Mouse (Mus musculus) embryonic facial prominence, embryonic 13.5 days (tissue): ENCODE results near the gene Ifrd1. TPM values are rescaled to one million over a fixed set of nuclear protein-coding genes. Genes with fewer than 3 reads are reported as not detected.

Experiments
- ATAC-seq: fragments of 200-750 bp; cut with Nextera tagmentation; 2 replicates; pipeline ENCODE4 v1.8.0; 2017; ENCODE audit warnings: low read depth; ENCODE audit not compliant: insufficient number of reproducible peaks, insufficient read depth, low FRiP score, low TSS enrichment
- H3K27ac ChIP-seq: fragments of 300-500 bp; sonication (generic); 2 replicates; pipeline ENCODE4 v1.5.1; 2015; ENCODE audit warnings: moderate library complexity, mild to moderate bottlenecking, inconsistent platforms
- H3K27me3 ChIP-seq: fragments of 300-500 bp; sonication (generic); 2 replicates; pipeline ENCODE4 v1.6.1; 2015; ENCODE audit warnings: mild to moderate bottlenecking, inconsistent platforms
- H3K36me3 ChIP-seq: fragments of 300-500 bp; sonication (generic); 2 replicates; pipeline ENCODE4 v1.6.1; 2015; ENCODE audit warnings: mild to moderate bottlenecking, inconsistent platforms
- H3K4me1 ChIP-seq: fragments of 300-500 bp; sonication (generic); 2 replicates; pipeline ENCODE4 v1.6.1; 2015; ENCODE audit warnings: inconsistent platforms
- H3K4me2 ChIP-seq: fragments of 300-500 bp; sonication (generic); 2 replicates; pipeline ENCODE4 v1.6.1; 2015; ENCODE audit warnings: moderate library complexity, mild to moderate bottlenecking, inconsistent platforms
- H3K4me3 ChIP-seq: fragments of 300-500 bp; sonication (generic); 2 replicates; pipeline ENCODE4 v1.5.1; 2015; ENCODE audit warnings: mild to moderate bottlenecking, inconsistent platforms
- H3K9ac ChIP-seq: fragments of 300-500 bp; sonication (generic); 2 replicates; pipeline ENCODE4 v1.6.1; 2015; ENCODE audit warnings: mild to moderate bottlenecking, inconsistent platforms
- H3K9me3 ChIP-seq: fragments of 300-500 bp; sonication (generic); 2 replicates; pipeline ENCODE4 v1.6.1; 2016; ENCODE audit warnings: inconsistent platforms
- WGBS: fragments of 180-500 bp; shearing (Covaris S2); methylation state at CpG from one replicate; pipeline ENCODE4 v1.1.7; 2015; ENCODE audit warnings: mixed read lengths; 5-methylcytosine and 5-hydroxymethylcytosine counted together
- polyA plus RNA-seq: library from polyadenylated mRNA; unstranded; fragments of >200 nt; fragmentation: Nextera tagmentation; extraction: Ambion mirVana; gene quantifications from 2 replicates; pipeline ENCODE4 v1.2.1, GENCODE M21; 2015

The Ifrd1 gene
- polyA plus RNA-seq: 113 and 121 TPM in 2 replicates

DNA sequence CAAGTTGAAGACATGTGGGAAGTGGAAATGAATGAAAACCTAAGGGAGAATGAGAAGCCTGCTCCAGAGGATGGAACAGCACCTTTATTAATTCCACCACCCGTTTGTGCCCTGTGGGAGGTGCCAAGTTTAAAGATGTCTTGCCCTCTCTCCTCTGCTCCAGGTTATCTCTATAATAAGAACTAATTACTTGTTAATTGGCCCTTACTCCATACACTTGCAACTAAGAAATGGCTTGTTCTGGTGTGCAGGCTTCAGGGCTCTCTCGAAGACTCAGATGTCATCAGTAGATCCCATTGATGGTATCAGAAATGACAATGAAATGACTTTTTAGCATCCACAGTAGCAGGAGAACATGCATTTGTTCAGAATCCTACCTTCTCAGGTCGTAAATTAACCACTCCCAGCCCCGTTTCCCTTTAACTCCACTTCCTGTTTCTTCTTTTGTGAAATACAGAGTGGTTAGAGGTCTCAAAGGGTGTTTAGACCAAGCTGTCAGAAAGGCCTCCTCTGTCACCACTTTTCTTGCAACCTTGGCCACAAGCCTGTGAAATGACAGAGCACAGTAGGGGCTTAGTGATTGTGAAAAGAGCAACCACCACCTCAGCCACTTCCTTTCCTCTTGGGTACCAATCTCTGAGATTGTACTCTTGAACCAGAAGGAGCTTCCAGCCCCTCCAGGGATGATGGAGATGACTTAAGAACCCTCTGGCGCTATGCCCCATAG lies at the start of gene Ifrd1:
Ifrd1 (minus strand) TSS at position 51 of the 727 bp plus-strand sequence.
- Histone ChIP-seq H3K4me1 (peaks cover 6% of the 10 kb centered on the region; the same call in 1 of the 2 replicates), H3K36me3 (no peaks in the 10 kb centered on the region), H3K4me2 (no peak within 1 kb of the TSS), H3K27ac (no peak within 1 kb of the TSS), H3K4me3 (no peak within 1 kb of the TSS), H3K27me3 (no peaks in the 10 kb centered on the region), H3K9me3 (no peaks in the 10 kb centered on the region), H3K9ac (no peak within 1 kb of the TSS)
- ATAC-seq: no peak
- 70% methylated on average over 5 of the region's 5 CpGs for WGBS

DNA sequence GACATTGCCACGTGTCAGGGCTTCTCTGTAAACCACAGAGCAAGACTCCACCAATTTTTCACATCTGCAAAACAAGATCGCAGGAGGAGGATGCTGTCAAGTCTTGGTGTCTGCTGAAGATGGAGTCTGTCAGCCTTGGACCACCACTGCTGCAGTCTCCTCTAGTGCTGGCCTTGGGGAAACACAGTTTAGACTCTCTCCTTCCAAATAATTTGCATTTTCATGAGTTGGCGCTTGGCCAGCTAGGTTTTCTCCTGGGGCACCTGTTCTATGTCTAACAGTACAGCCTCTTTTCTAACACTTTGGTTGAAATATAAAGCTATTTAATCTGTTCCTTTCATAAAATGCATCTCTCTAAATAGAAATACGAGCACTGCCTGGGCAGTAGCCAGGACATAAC lies 38.2 kb upstream of the Ifrd1 start:
- Histone ChIP-seq H3K4me3 (no peak overlapping the region), H3K4me2 (no peak overlapping the region), H3K4me1 (no peaks in the 10 kb centered on the region), H3K9ac (no peak overlapping the region), H3K27me3 (no peaks in the 10 kb centered on the region), H3K9me3 (peaks cover 12% of the 10 kb centered on the region; the same call in 1 of the 2 replicates), H3K27ac (no peak overlapping the region), H3K36me3 (no peaks in the 10 kb centered on the region)
- ATAC-seq: no peak
- WGBS: 73% methylated on average over 4 of the region's 4 CpGs

DNA sequence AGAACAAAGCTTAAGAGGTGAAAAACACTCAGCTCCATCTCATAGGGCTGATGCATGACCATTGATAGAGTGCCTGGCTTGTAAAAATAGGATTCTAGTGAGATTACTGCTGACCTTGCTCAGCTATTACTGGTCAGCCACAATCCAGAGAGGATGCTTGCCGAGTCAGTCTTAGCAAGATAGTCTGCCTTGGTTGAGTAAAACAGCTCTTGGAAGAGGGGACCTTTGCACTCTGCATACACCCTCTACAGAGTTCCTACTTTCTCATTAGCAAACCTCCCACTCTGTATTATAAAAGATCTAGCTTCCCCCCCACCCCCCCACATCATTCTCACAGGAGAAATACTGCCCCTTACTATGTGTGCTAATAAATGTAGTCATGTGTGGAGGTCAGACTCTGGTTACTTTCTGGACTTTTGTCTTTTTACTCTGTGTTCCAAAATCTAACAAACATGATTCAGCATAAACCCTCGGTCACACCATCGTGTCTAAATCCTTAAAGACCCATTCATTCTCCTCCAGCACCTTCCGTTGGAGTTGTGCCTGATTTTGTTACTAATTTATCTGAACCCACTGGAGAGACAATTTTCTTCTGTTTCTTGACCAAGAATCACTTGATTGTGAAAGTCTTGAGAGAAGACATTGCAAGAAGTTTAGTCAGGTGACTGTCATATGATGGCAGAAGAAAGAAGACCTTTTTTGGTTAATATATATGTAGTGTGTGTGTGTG lies 32.5 kb upstream of the Ifrd1 start:
- Histone ChIP-seq H3K36me3 (no peaks in the 10 kb centered on the region), H3K4me3 (no peak overlapping the region), H3K9me3 (no peaks in the 10 kb centered on the region), H3K27ac (no peak overlapping the region), H3K4me2 (no peak overlapping the region), H3K27me3 (no peaks in the 10 kb centered on the region), H3K9ac (no peak overlapping the region), H3K4me1 (no peaks in the 10 kb centered on the region)
- 80% methylated on average over 4 of the region's 4 CpGs for whole genome bisulfite sequencing
- ATAC-seq: no peak

DNA sequence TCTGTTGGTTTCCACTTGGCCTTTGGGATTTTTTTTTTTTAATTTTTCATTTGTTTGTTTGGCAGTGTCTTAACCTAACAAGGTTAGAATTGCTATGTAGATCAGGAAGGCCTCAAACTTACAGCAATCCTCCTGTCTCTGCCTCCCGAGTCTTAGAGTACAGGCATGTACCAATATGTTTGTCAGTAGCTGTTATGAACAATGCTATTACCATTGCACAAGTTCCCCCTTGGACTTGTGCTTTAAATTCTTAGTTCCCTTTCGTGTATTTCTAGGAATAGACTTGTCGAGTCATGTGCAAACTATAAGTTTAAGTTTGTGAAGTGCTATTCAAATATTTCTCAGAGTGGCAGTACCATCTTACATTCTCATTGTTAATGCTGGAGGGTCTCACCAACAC lies 29.3 kb upstream of the Ifrd1 start:
- no peaks in the 10 kb centered on the region for H3K4me1 ChIP-seq
- no peak overlapping the region for H3K4me3 ChIP-seq
- ATAC-seq: no peak
- no peaks in the 10 kb centered on the region for H3K9me3 ChIP-seq
- no peak overlapping the region for H3K27ac ChIP-seq
- no peak overlapping the region for H3K9ac ChIP-seq
- no peaks in the 10 kb centered on the region for H3K27me3 ChIP-seq
- H3K36me3 ChIP-seq: no peaks in the 10 kb centered on the region
- no peak overlapping the region for H3K4me2 ChIP-seq
- 82% methylated on average over 3 of the region's 3 CpGs for WGBS

DNA sequence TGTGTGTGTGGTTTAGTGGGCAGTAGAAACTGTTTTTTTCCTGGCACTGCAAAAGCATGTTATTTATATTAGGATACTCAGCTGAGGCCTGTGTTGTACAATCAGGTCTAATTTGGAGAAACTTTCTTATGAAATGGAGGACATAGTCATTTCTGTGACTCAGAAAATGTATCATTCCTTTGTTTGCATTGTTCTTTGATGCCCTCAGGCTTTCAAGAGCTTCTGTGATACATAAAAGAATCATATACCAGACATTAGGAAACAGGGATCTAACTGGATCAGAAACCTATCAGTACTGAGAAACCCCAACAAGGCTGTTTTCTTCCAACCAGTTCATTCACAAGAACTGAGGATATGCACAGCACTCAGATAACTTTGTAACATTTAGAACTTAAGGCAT lies 26.6 kb upstream of the Ifrd1 start:
- Histone ChIP-seq H3K27me3 (no peaks in the 10 kb centered on the region), H3K9me3 (no peaks in the 10 kb centered on the region), H3K36me3 (no peaks in the 10 kb centered on the region), H3K4me2 (no peak overlapping the region), H3K27ac (no peak overlapping the region), H3K4me1 (no peaks in the 10 kb centered on the region), H3K9ac (no peak overlapping the region), H3K4me3 (no peak overlapping the region)
- ATAC-seq: no peak

DNA sequence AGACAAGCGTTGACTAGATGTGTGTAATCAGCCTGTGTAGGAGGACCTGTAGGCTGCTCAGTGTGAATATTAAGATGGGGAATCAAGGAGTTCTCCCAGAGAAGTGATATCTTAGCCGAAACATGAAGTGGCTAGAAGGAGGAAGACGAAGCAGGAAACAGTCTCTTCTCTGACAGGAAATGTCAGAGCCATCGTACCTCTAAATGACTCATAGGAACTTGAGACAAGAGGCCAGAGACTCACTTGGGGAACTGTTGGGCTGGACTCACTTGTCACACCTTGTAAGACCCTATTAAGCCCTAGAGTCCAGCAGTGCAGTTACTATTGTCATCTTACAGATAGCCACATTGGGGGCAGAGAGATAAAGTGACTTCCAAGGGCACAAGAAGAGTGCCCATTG lies 25.0 kb upstream of the Ifrd1 start:
- H3K4me3 ChIP-seq: no peak overlapping the region
- no peaks in the 10 kb centered on the region for H3K27me3 ChIP-seq
- H3K4me2 ChIP-seq: no peak overlapping the region
- H3K9ac ChIP-seq: no peak overlapping the region
- no peaks in the 10 kb centered on the region for H3K4me1 ChIP-seq
- ATAC-seq: no peak
- WGBS: 81% methylated on average over 4 of the region's 4 CpGs
- no peak overlapping the region for H3K27ac ChIP-seq
- H3K9me3 ChIP-seq: no peaks in the 10 kb centered on the region
- no peaks in the 10 kb centered on the region for H3K36me3 ChIP-seq

DNA sequence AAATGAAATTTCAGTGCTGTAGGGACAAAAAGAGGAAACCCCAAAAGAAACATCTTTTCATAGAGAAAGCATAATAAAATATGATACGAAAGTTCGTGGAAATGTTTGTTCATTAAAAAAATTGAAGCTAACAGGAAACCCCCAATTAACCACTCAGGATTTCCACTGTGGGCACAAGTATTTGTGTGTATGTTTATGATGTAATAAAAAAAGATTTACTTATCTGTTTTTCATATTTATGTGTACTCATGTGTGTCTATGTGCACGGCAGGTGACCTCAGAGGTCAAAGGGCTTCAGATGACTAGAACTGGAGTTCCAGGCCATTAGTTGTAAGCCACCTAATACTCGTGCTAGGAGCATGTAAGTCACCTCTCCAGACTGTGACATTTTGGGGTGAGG lies 24.4 kb upstream of the Ifrd1 start:
- Histone ChIP-seq H3K4me1 (no peaks in the 10 kb centered on the region), H3K27ac (no peak overlapping the region), H3K9ac (no peak overlapping the region), H3K36me3 (no peaks in the 10 kb centered on the region), H3K9me3 (no peaks in the 10 kb centered on the region), H3K27me3 (no peaks in the 10 kb centered on the region), H3K4me3 (no peak overlapping the region), H3K4me2 (no peak overlapping the region)
- ATAC-seq: no peak
- WGBS: 77% methylated on average over 4 of the region's 4 CpGs

DNA sequence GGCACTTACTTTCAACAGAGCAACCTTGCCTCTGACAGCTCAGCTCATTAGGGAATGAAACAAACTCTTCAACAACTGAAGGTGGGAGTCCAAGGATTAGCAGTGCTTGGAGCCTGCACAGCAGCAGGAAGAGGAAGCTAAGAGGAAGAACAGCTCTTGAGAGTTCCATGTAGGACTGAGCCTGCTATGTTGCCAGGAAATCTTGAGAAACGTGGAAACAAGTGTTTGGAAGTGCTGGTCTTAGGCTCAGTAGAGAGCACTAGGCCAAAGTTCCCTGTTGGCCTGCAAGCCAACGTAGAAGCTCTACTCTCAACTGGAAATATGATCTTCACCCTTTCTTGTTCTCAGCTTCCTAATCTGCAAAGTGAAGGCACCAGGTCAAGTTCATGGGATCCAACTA lies 20.0 kb upstream of the Ifrd1 start:
- Histone ChIP-seq H3K4me1 (no peaks in the 10 kb centered on the region), H3K36me3 (no peaks in the 10 kb centered on the region), H3K9me3 (no peaks in the 10 kb centered on the region), H3K27ac (no peak overlapping the region), H3K4me3 (no peak overlapping the region), H3K9ac (no peak overlapping the region), H3K27me3 (no peaks in the 10 kb centered on the region), H3K4me2 (no peak overlapping the region)
- no peak for ATAC-seq
- WGBS: 78% methylated on average over 2 of the region's 2 CpGs

DNA sequence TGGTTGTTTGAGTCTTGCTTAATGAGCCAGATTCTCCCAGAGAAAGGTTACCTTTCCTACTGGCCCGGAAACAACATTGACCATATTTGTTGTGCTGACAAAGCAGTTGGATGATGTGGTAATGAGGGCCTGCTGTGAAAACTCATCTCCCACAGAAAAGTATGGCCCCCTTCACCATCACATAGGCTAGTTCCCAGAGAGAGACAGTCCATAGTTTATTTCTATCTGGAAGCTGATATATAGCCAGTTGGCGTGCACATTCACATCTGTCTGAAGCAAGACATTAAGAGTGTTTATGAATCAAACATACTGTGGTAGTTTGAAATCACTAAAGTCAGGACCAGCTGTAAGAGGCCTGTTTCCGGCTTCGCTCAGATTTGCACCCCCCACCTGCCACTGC lies 15.4 kb upstream of the Ifrd1 start:
- no peak overlapping the region for H3K9ac ChIP-seq
- no peak overlapping the region for H3K4me3 ChIP-seq
- 93% methylated on average over 4 of the region's 4 CpGs for WGBS
- H3K27ac ChIP-seq: no peak overlapping the region
- H3K4me2 ChIP-seq: no peak overlapping the region
- no peaks in the 10 kb centered on the region for H3K36me3 ChIP-seq
- H3K9me3 ChIP-seq: no peaks in the 10 kb centered on the region
- no peaks in the 10 kb centered on the region for H3K27me3 ChIP-seq
- H3K4me1 ChIP-seq: no peaks in the 10 kb centered on the region
- no peak for ATAC-seq

DNA sequence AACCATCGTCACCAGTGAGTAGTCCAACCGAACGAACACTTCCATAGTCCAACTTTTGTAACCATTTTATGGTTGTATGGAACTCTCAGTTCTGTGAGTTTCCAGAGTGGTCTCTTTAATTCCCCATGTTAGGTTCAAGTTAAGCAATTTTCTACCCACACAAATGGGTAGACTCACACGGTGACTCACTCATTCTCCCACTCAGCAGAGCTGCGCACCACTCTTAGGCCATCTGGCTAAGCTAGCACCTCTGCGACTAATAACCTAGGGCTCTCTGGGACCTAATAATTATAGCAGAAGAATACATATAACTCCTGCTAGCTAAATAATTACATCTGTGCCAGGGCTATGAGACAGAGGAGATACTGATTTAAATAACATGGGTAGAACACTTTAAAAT lies 14.7 kb upstream of the Ifrd1 start:
- no peak overlapping the region for H3K4me2 ChIP-seq
- H3K4me3 ChIP-seq: no peak overlapping the region
- no peaks in the 10 kb centered on the region for H3K4me1 ChIP-seq
- no peaks in the 10 kb centered on the region for H3K36me3 ChIP-seq
- no peak for ATAC-seq
- no peak overlapping the region for H3K27ac ChIP-seq
- H3K9ac ChIP-seq: no peak overlapping the region
- H3K27me3 ChIP-seq: no peaks in the 10 kb centered on the region
- 92% methylated on average over 6 of the region's 6 CpGs for WGBS
- H3K9me3 ChIP-seq: no peaks in the 10 kb centered on the region

DNA sequence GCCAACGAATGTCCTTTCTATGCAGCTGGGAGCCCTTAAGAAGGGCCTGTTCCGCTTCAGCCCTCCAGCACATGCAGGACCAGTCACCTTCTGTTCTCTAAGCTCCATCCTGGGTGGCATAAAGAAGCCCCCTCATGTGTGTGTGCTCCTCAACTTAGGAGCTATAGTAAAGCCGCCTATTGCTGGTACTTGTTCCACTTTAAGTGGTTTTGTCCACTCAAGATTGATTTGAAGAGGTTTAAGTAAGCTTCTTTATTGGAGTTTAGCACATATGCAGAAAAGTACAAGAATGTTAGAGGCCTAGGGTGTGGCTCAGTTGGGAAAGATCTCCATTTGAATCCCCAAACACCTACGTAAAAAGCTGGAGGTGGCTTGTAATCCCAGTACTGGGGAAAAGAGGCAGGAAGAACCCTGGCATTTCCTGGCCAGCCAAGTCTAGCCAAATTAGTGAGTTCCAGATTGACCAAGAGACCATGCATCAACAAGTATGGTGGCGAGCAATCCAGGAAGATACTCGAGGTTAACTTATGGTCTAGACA lies 10.2 kb upstream of the Ifrd1 start:
- no peaks in the 10 kb centered on the region for H3K9me3 ChIP-seq
- H3K27me3 ChIP-seq: no peaks in the 10 kb centered on the region
- H3K4me2 ChIP-seq: no peak overlapping the region
- WGBS: 88% methylated on average over 6 of the region's 6 CpGs
- H3K36me3 ChIP-seq: no peaks in the 10 kb centered on the region
- H3K27ac ChIP-seq: no peak overlapping the region
- no peaks in the 10 kb centered on the region for H3K4me1 ChIP-seq
- ATAC-seq: no peak
- no peak overlapping the region for H3K4me3 ChIP-seq
- H3K9ac ChIP-seq: no peak overlapping the region

DNA sequence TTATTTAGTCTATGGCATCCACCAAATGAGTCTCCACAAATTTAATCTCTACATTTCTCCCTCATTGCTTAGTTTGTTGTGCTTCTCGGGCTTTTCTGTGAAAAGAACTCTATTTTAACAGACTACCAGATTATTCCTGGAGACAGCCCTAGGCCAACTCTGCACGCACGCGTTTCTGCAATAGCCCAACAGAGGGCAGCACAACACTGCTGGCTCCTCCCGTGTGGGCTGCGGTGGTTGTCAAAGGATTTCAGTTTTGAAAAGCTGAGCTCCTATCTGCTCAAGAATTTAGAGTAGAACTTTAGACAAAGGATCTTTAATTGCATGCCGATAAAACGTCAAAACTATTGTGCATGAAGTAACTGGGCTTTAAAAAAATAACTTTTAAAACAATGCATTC lies 8.9 kb upstream of the Ifrd1 start:
- no peak overlapping the region for H3K27ac ChIP-seq
- no peaks in the 10 kb centered on the region for H3K36me3 ChIP-seq
- no peak overlapping the region for H3K4me3 ChIP-seq
- ATAC-seq: no peak
- peak overlapping the region; percentile 23; the same call in 1 of the 2 replicates for H3K4me2 ChIP-seq
- no peaks in the 10 kb centered on the region for H3K27me3 ChIP-seq
- H3K9ac ChIP-seq: no peak overlapping the region
- H3K4me1 ChIP-seq: no peaks in the 10 kb centered on the region
- WGBS: under 1% methylated on average over 8 of the region's 8 CpGs
- H3K9me3 ChIP-seq: no peaks in the 10 kb centered on the region
